Mouse (Mus musculus): ENCODE results near the gene Olfr938.

Olfr938 gene

GRCm38 (mm10) chr9:39078787-39079186, at the start of gene Olfr938:
TSS of gene Olfr938 (minus strand) at chr9:39078887.
- no peak for DNase-seq (ENCODE audit: low spot score in 2 of 2)

DNA sequence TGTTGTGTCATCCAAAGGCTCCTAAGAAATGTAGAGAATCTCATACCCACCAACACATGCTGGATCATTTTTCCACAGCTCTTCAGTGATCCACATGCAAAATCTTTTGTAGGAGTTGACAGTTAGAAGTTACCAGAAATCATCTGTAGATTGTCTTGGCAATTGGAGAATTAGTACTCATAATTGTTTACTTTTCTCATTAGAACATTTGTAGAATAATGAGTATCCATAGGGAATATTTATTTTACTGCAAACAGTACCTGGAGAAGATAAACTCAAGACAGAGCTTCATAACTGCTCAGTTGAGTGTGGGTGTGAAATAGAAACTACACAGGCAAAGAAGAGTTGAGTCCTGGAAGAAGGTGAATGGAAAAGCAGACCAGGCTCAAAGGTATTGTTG, 49.1 kb upstream of the Olfr938 start, which contains the start of gene Olfr27:
Gene Olfr27, plus strand, starts transcription at position 301 of the 400 bp plus-strand sequence.
- no peak for DNase-seq (ENCODE audit: low spot score in 2 of 2)

GRCm38 (mm10) chr9:39127326-39127725, 48.6 kb upstream of the Olfr938 start:
- DNase-seq (ENCODE audit: low spot score in 2 of 2): no peak

DNA sequence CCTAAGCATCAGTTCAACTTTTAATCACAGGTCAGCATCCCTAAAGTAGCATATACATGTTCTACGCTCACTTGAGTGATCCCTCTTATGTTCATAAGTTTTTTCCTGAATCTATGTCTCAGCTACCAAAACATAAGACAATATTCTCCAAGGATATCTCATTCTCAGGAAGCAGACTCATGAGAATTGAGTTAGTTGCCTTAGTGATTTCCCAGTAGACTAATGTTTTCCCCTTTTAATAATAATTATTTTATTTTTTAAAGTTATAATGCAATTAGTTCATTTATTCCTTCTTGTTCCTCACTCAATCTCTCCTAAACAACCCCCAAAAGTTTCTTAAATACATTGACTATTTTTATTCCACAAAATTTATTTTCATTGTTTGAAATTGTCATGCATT, 13.8 kb downstream of the Olfr938 start, which contains the start of gene Olfr937:
Gene Olfr937, minus strand, starts transcription at position 101 of the 400 bp plus-strand sequence.
- no peak for DNase-seq (ENCODE audit: low spot score in 2 of 2)

All from natural killer cell, adult 2 months (primary cell).